Mouse (Mus musculus): ENCODE data around the gene Rpl23.

Rpl23 gene

DNA sequence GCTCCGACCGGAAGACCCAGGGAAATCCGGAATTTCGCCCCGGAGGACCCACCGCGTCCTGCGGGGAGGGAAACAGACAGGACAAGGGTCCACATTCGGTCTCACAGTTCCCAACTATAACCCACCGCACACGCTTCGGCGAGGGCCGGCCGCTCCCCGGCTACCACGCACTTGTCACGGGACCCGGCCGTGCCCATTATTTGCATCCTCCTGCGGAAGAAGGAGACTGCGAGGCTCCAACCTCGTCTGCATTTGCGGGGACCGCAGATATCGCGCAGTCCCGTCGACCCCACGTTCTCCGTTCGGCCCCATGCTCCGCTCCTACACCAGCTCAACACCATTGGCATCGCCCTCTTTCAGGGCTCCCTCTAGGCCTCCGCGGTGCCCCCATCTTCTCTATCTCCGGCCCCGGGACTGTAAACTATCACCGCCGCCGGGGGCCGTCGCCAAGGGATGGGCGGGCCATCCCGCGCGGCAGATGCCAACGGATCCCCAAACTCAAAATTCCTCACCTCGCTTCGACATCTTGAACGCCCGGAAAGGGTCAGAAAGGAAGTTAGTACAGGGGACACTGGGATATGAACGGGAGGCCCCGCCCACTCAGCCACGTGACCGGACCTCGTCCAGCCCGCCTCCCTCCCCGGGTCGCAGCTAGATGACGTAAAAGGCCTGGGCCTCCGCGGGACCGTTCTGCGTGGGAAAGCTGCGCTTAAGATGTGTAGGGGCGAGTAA lies at the start of gene Rpl23:
TSS of gene Rpl23 (minus strand) at position 606 of the 732 bp plus-strand sequence.
- DNase-seq (ENCODE audit: low spot score) = peak; percentile 99

DNA sequence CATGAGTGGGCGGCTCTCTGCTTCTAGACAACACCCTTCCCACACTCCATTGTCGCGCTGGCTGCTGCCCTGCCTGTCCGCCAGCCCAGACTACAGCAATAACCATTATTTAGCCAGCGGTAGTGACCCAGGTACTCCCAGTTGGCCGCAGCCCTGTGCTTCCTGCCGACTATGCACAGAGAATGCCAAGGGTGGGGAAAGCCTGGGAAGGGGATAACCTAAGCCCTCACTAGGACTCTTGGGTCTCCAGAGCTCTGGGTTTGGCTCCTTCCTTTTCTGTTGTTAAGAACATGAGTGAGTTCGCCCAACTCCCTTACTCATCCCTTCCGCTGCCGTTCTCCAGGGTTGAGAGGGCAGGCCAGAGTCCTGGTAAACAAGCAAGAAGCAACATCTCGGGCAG lies 49.8 kb upstream of the Rpl23 start:
- no peak for DNase-seq (ENCODE audit: low spot score)

DNA sequence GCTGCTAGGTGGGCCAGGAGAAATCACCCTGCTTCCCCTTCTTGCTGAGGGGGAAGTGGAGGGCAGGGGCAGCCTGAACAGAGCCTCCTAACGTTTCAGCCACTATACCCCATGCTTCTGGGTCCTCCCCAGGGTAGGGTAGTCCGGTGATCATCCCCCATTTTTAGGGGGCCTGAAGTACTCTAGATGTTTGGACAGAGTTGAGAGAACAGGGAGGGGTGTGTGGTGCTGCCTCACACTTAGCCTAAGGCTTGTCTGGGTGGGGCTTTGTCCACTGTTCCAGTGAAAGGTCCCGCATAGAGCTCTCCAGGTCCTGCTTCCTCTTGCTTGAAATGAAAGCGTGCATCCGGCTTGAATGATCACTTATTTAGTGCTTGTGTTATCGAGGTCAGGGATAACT lies 48.3 kb upstream of the Rpl23 start:
- DNase-seq (ENCODE audit: low spot score) = no peak

DNA sequence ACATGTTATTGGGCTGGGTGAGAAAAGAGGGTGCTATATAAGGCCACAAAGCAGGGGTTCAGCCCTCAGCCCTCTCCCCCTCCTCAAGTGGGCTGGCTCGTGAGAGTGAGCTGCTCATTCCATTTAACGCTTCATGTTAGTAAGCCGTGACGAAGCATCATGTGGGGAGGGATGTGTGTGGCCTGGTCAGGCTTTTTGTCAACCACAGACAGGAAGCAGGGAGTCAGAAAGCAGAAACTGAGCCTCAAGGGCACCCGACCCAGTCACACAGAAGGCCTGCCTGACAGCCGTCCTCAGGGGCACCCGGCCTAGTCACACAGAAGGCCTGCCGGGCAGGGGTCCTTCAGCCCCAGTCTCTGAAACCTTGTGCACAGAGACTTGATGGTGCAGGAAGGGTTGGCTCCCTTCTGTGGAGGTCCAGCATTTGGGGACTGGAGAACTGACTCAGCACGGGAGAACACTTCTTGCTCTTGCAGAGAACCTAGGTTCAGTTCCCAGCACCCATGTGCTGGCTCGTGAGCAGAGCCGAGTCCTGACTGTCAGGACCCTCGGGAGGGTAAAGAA lies 47.8 kb upstream of the Rpl23 start:
- no peak for DNase-seq (ENCODE audit: low spot score)

DNA sequence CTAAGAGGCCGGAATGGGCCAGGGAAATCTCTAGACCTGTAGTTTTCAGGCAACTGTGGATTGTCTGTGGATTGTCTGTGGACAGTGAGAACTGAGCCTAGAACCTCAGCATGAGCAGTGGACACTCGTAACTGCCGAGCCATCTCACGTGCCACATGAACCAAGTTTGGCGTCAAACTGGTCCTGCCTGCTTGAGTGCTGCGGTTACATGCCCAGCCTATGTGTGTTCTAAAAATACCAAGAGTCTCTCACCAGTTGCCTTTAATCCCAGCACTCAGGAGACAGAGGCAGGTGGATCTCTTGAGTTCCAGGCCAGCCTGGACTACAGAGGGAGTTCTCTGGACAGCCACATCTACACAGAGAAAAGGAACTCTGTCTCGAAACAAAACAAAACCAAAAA lies 47.1 kb upstream of the Rpl23 start:
- no peak for DNase-seq (ENCODE audit: low spot score)

DNA sequence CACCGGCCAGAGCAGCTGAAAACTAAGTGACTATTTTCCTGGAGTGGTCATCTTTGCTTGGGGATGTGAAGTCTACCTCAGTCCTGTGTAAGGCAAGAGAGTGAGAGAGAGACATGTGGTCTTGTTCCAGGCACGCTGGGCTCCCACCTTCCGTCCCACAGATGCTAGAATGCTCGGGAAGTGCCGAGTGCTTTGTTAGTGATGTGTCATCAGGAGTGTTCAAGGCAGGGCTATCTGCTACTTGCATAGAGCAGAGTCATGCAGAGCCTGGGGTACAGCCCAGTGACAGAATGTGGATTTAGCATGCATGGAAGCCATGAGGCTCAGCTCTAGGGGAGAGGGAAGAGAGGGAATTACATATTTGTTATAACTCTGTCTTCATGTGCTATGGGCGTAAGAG lies 45.4 kb upstream of the Rpl23 start:
- DNase-seq (ENCODE audit: low spot score) = no peak

DNA sequence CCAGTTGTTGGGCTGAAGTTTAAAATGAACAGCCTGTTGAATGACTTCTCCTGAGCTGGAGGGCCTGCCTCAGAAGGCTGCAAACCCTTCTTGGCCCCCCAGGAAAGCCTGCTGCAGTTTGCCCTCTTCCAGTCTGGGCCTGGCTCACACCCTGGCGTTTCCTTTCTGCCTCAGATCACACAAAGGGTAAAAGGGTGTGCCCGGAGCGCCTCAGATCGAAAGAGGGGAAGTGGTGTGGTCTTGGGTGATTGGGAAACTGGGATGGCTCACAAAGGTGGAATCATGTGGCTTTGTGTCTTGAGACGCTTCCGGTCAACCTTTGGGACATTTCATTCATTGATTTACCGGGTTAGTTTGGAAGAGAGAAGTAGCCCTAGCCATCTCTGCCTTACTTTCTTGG lies 44.2 kb upstream of the Rpl23 start:
- DNase-seq (ENCODE audit: low spot score) = no peak

DNA sequence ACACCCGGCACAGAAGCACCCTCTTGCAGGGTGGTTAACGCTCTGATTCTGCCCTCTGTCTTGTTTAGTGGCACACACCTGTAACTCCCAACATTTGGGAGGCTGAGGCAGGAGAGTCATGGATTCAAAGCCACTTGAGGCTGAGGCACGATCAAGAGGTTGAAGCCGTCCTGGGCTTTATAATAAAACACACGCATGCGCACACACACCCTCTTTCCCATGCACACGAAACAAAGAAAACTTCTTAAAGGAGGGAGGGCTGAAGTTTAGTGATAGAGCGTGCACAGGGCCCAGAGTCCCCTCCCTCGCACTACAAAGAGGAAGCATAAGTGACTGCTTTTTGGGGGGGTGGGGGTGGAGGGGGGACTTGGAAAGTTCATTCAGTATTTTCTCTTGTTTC lies 43.7 kb upstream of the Rpl23 start:
- DNase-seq (ENCODE audit: low spot score) = no peak

DNA sequence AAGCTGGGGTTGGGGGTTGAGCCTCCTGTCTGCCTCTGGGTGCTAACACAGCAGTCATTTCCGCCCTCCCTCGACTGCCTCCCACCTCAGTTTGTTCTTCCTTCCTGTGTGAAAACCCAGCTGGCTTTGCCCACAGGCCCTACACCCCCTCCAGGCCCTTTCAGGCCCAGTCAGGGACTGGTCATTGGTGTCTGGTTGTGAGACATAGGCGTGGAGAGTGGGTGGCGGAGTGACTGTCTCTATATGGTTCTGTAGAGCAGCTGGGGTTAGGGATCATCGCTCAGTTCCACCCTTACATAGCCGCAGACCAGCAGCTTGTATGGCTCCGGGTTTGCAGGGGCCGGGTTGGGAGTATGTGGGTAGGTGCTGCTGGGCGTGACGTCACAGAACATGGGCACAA lies 43.1 kb upstream of the Rpl23 start:
- DNase-seq (ENCODE audit: low spot score) = no peak

DNA sequence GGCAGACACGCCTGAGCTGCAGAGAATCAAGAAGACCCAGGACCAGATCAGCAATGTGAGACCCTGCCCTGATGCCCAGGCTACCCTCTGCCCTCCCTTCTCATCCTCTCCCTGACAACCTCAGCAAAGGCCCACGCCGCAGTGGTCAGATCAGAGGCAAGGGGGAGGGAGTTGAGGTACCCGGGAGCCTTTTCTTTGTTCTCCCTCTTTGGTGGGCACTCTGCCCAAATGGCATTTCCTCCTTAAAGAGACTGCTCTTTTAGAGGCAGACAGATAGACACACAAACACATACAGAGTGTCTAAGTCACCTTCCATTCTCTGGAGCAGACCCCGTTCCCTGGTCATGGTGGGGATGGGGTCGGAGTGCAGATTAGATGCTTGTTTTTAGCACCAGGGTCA lies 42.7 kb upstream of the Rpl23 start:
- no peak for DNase-seq (ENCODE audit: low spot score)

DNA sequence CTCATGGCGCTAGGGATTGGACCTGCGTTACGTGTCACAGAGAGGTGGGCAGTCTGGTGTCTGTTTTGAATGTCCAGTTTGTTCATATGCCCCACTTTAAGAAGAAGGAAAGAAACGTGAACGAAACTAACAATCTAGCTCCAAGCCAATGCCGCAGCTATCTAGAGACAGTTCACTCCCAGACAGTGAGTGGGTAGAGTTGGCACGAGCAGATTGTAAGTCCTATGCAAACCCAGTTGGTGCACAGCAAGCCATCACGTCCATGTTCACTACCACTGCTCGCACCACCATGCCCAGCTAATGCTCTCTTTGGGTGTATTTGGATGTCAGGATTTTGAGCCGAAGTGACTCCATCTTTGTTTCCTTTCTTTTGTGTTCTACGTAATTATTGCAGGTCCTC lies 41.9 kb upstream of the Rpl23 start:
- DNase-seq (ENCODE audit: low spot score) = no peak

DNA sequence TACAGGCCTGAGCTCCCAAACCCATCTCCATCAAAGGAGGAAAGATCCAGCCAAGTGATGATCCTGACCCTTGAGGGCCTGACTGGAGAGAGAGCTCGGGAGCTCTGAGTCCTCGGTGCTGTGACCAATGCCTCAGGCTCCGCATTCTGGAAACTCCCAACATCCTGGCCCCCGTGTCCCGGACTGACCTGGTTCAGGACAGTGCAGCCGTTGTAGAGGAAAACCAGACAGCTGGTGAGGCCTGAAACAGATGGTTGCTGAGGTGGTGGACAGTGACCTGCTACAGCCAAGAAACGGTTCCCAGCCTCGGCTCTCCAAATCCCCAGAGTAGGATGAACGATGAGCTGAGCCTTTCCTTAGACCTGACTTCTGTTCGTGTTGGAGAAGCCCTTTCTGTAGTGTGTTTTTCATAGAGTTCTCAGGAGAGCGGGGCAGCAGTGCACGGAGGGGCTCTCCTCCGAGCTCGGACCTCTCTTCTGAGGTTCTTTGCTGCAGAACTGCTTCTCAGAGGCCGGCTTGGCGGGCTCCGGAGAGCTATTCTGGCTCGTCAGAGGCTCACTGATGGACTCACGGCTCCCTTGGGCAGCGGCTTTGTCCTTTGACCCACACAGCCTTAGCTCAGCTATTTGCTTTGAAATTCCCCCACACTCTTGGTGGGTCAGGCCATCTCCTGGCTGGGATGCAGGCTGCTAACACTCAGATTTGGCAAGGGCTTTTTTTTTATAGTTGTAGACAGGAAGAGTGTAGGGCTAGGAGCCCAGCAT lies 40.8 kb upstream of the Rpl23 start:
- DNase-seq (ENCODE audit: low spot score) = no peak

DNA sequence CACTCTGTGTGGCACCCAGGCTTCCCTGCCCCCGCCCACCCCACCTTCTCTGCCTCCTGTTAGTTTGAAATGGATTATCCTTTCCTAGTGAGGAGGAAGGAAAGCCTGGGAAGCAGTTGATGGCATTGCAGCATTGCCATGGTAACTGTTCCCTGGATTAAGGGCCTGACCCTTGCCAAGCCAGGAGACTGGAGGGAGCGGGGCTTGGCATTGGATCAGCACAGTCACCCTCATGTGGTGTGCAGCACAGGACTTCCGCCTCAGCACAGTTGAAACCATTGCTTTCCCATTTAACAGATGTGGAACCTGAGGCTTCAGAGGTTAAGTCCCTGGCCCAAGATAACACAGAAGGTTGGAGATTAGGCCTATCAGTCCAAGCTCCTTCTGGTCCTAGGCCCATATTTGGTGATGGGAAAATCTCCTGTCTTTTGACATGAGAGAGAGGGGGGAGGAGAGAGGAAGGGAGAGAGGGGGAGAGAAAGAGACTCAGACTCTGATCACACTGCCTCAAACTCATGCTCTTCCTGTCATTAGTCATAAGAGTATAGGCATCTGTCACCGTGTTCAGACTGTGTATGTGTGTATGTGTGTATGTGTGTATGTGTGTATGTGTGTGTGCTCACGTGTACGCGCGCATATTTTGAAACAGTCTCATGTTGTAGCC lies 39.3 kb upstream of the Rpl23 start:
- DNase-seq (ENCODE audit: low spot score) = no peak

DNA sequence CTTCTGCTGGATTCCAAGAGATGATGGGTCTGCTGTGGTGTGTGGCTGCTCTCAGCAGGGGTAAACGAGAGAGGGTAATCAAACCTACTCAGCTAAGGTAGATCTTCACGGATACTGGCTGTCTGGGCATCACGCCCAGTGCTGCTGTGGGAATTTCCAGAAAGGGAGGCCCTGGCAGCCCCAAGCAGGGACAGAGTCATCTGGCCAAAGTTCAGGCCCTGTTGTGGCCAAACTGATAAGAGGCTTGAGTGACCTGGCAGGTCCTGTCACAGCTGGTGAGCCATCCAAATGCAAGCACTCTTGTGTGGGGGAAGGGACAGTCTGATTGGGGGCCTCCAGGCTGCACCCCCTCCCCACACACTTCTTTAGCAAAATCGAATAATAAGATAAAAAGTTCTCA lies 38.6 kb upstream of the Rpl23 start:
- DNase-seq (ENCODE audit: low spot score) = no peak

DNA sequence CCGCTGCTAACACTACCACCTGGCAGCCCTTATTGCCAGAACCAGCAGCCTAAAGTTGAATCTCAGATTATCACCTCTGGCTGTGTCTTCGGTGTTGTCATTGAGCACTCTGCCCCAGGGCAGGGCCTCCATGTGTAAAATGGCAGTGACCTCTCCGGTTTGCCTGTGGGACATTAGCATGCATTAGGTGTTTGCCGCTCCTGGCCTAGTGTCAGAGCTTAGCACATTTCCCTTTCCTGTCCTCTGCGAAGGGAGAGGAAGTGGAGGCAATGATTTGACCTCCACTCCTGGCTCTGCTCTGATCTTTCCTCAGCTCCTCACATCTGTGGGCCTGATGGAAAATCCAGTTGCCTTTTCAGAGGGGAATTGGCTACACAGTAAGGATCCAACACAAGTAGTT lies 37.7 kb upstream of the Rpl23 start:
- DNase-seq (ENCODE audit: low spot score) = no peak

DNA sequence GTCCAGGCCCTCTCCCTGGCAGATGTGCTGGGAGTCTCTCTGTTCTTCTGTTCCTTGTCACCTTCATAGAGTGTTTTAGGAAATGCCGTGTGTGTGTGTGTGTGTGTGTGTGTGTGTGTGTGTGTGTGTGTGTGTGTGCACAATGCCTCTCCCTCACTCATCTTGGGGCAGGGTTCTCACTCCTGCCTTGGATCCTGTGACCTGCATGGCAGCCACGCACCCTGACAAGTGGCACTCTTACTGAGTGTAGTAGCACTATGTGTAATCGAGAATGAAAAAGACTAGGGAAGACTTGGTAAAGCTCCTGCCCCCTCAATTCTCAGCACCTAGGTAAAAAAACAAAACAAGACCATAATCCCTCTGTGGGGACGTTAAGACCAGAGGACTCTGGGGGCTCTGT lies 36.9 kb upstream of the Rpl23 start:
- DNase-seq (ENCODE audit: low spot score) = no peak

DNA sequence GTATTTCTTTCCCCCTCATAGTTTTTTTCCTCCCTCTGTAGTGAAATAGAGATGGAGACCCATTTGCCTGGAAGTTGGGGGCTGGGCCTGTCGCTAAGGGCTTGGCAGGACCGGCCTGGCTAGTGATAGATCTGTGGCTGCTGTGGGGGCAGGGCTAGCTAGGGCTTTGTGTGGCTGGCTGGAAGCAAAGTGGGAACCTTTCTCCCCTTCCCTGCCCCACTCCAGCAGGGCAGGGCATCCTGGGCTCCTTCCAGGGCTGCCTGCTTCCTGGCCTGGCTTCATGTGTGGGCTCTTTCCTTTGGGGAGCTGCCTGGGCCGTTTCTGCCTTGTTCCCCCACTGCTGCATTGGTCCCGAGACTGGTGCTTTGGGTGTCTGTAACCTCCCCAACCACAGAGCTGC lies 36.3 kb upstream of the Rpl23 start:
- peak; percentile 85 for DNase-seq (ENCODE audit: low spot score)

DNA sequence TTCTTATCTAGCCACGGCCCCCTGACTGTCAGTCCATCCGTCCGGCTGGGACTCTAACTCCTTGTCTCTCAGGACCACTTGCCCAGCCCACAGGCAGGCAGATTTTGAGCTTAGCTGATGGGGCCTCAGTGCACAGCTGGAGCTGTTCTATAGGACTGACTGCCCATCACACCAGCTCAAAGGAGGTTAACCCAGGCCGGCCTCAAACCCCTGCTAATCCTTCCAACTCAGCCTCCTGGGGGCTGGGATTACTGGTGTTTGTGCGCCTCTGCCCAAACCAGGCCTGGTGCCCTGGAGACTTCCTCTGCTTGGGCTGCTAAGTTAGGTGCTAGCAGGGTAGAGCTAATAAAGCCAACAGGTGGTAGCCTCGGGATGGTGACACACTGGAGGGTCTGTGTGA lies 35.8 kb upstream of the Rpl23 start:
- no peak for DNase-seq (ENCODE audit: low spot score)

DNA sequence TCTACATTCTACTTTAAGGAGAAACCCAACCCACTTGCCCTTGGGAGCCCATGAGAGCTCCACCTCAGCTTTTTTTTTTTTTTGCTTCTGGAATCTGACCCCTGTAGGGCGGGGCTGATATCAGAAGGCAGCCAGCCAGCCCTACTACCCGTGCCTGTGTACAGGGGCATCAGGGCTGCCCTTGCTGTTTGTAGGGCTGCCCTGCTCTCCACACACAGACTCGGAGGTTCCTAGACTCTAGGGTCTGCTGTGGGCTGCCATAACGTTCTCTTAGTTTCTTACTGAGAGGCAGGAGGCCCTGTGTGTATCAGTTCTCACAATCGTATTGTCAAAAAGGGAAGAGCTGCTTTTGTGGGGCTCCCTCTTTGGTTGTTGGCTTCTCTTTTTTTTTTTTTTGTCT lies 35.1 kb upstream of the Rpl23 start:
- peak; percentile 64 for DNase-seq (ENCODE audit: low spot score)

DNA sequence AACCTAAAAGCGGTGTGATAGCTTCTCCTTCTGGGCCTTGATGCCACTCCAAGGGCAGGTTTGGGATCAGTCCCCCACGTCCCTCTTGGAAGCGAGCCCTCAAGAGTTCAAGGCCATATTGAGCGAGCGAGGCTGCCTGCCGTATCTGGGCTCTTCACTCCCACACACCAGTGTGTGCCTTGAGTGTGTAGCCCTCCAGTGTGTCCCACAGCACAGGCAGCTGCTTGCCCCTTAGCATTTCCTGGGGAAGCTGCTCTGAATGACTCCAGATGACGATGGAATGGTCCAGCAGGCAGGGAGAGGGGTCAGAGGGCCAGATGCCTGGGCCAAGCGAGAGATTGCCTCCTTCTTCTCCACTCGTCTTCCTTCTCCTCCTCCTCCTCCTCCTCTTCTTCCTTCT lies 34.7 kb upstream of the Rpl23 start:
- DNase-seq (ENCODE audit: low spot score) = peak; percentile 61

DNA sequence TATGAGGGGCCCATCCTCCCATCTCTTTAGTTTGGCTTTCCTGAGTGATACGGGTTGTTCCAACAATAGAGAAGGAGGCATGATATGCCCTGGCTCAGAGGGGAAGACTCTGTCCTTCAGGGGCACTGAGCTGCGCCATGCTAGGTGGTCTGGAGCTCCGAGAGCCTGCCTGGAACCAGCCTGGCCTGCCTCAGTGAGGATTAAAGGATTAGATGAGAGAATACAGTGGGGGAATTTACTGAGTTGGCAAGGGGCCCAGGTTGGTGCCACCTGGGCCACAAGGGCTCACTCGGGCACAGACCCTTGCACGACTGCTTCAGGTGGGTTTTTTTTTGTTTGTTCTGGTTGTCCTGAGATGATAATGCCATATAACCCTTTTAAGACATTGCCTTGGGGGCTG lies 33.9 kb upstream of the Rpl23 start:
- DNase-seq (ENCODE audit: low spot score) = no peak

DNA sequence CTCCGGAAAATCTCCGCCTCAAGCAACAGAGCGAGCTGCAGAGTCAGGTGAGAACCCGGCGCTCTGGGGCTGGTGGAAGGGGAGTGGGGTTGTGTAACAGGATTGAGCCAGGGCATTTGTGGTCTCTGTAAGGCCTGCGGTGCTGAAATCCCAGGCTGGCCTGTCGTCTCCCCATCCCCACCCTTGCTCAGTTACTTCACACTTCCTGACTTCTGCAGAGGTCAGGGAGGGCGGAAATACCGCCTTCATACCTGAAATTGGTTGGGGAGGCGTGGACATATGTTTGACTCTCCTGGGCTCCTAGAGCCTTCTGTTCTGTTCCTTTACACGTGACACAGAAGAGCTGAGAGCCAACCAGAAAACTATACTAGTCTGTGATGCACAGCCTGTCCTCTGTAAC lies 33.5 kb upstream of the Rpl23 start:
- DNase-seq (ENCODE audit: low spot score) = no peak
